In genomic region chr10:42591993-42592686, GRCm38 (mm10) we compare ENCODE assay signal across 8 mouse cellular contexts. TPM values are rescaled to one million over a fixed set of nuclear protein-coding genes. Genes with fewer than 3 reads are reported as not detected.
DNase-seq lines count a peak whose midpoint lies in the region; ATAC-seq lines count a peak whose summit lies in the region.

No protein-coding gene starts in this region.

- H3K4me1 ChIP-seq in lung, embryonic 15.5 days, result peaks cover 12% of the 10 kb centered on the region
- peaks cover 65% of the 10 kb centered on the region for H3K4me1 ChIP-seq in forebrain, embryonic 13.5 days
- H3K4me1 ChIP-seq in liver, embryonic 13.5 days (replicated peaks), result peaks cover 14% of the 10 kb centered on the region
- peaks cover 13% of the 10 kb centered on the region; the same call in 1 of the 2 replicates for H3K4me1 ChIP-seq in stomach, embryonic 15.5 days

- no peaks in the 10 kb centered on the region for H3K36me3 ChIP-seq in lung, embryonic 15.5 days
- no peaks in the 10 kb centered on the region for H3K36me3 ChIP-seq in forebrain, embryonic 13.5 days (ENCODE audit: poor library complexity, severe bottlenecking)
- no peaks in the 10 kb centered on the region for H3K36me3 ChIP-seq in liver, embryonic 13.5 days
- H3K36me3 ChIP-seq in stomach, embryonic 15.5 days, result no peaks in the 10 kb centered on the region

- no peaks in the 10 kb centered on the region for H3K9me3 ChIP-seq in lung, embryonic 15.5 days
- H3K9me3 ChIP-seq in forebrain, embryonic 13.5 days (replicated peaks), result no peaks in the 10 kb centered on the region
- no peaks in the 10 kb centered on the region for H3K9me3 ChIP-seq in liver, embryonic 13.5 days (replicated peaks)
- no peaks in the 10 kb centered on the region for H3K9me3 ChIP-seq in stomach, embryonic 15.5 days

- ATAC-seq in lung, embryonic 15.5 days (ENCODE audit: borderline replicate concordance, extremely low read depth, low FRiP score, low TSS enrichment), result no peak
- ATAC-seq in forebrain, embryonic 13.5 days, result peak; percentile 31
- no peak for ATAC-seq in liver, embryonic 13.5 days (ENCODE audit: low read depth)
- no peak for ATAC-seq in stomach, embryonic 15.5 days (ENCODE audit: insufficient read depth, low FRiP score, low read depth)

- H3K27me3 ChIP-seq in lung, embryonic 15.5 days, result peaks cover 96% of the 10 kb centered on the region
- H3K27me3 ChIP-seq in forebrain, embryonic 13.5 days, result peaks cover 22% of the 10 kb centered on the region; the same call in 1 of the 2 replicates
- peaks cover 100% of the 10 kb centered on the region for H3K27me3 ChIP-seq in liver, embryonic 13.5 days
- H3K27me3 ChIP-seq in stomach, embryonic 15.5 days (replicated peaks), result peaks cover 83% of the 10 kb centered on the region

- DNase-seq in lung, adult 18-20 months, result no peak
- DNase-seq in liver, embryonic 13.5 days, result no peak
- no peak for DNase-seq in layer of hippocampus, adult 8-10 months (ENCODE audit: low spot score in 2 of 2)
- DNase-seq in cerebellum, postnatal 14 days, result no peak
- no peak for DNase-seq in cerebellum, adult 11-12 months

- WGBS in lung, embryonic 15.5 days, result under 1% methylated on average over 25 of the region's 25 CpGs
- 2% methylated on average over 25 of the region's 25 CpGs for WGBS in forebrain, embryonic 13.5 days
- WGBS in liver, embryonic 13.5 days (ENCODE audit: insufficient replicate concordance), result 3% methylated on average over 25 of the region's 25 CpGs
- 2% methylated on average over 25 of the region's 25 CpGs for WGBS in stomach, embryonic 15.5 days

- no peak overlapping the region for H3K27ac ChIP-seq in lung, embryonic 15.5 days
- peak overlapping the region; percentile 57 for H3K27ac ChIP-seq in forebrain, embryonic 13.5 days
- no peak overlapping the region for H3K27ac ChIP-seq in liver, embryonic 13.5 days
- H3K27ac ChIP-seq in stomach, embryonic 15.5 days, result no peak overlapping the region

- H3K9ac ChIP-seq in lung, embryonic 15.5 days, result no peak overlapping the region
- H3K9ac ChIP-seq in forebrain, embryonic 13.5 days, result peak overlapping the region; percentile 69
- no peak overlapping the region for H3K9ac ChIP-seq in liver, embryonic 13.5 days
- no peak overlapping the region for H3K9ac ChIP-seq in stomach, embryonic 15.5 days

- peak overlapping the region; percentile 51 for H3K4me2 ChIP-seq in lung, embryonic 15.5 days
- peak overlapping the region; percentile 80 for H3K4me2 ChIP-seq in forebrain, embryonic 13.5 days
- H3K4me2 ChIP-seq in liver, embryonic 13.5 days, result peak overlapping the region; percentile 45
- H3K4me2 ChIP-seq in stomach, embryonic 15.5 days, result peak overlapping the region; percentile 53

- H3K4me3 ChIP-seq in lung, embryonic 15.5 days, result peak overlapping the region; percentile 22
- peak overlapping the region; percentile 46 for H3K4me3 ChIP-seq in forebrain, embryonic 13.5 days
- H3K4me3 ChIP-seq in liver, embryonic 13.5 days (replicated peaks), result peak overlapping the region; percentile 37
- peak overlapping the region; percentile 32 for H3K4me3 ChIP-seq in stomach, embryonic 15.5 days (replicated peaks)

RNA-seq across cellular contexts. Expression of gene Ostm1, which starts 8.5 kb away (rescaled TPM):
- 12.4 and 13.8 TPM in 2 replicates for polyA plus RNA-seq in lung, embryonic 15.5 days (2015; fragmentation: Nextera tagmentation; extraction: Ambion mirVana)
- 57.1 and 63.2 TPM in 2 replicates for polyA plus RNA-seq in forebrain, embryonic 13.5 days (2015; fragmentation: Nextera tagmentation; extraction: Ambion mirVana)
- 15.6 and 18.4 TPM in 2 replicates for polyA plus RNA-seq in liver, embryonic 13.5 days (2015; fragmentation: Nextera tagmentation; extraction: Ambion mirVana)
- 13.0 and 13.2 TPM in 2 replicates for polyA plus RNA-seq in stomach, embryonic 15.5 days (2015; fragmentation: Nextera tagmentation; extraction: Ambion mirVana)
- total RNA-seq in layer of hippocampus, adult 8-10 months (2022), result 10 to 100 TPM; 53.4 to 60.1 (median 55.3) TPM

RNA-seq across cellular contexts. Expression of gene Nr2e1, which starts 8.7 kb away (rescaled TPM):
- not detected in 2 replicates for polyA plus RNA-seq in lung, embryonic 15.5 days (2015; fragmentation: Nextera tagmentation; extraction: Ambion mirVana)
- 71.0 and 77.0 TPM in 2 replicates for polyA plus RNA-seq in forebrain, embryonic 13.5 days (2015; fragmentation: Nextera tagmentation; extraction: Ambion mirVana)
- not detected in 2 replicates for polyA plus RNA-seq in liver, embryonic 13.5 days (2015; fragmentation: Nextera tagmentation; extraction: Ambion mirVana)
- 0.14 TPM in 1 of 2 replicates, not detected in the other for polyA plus RNA-seq in stomach, embryonic 15.5 days (2015; fragmentation: Nextera tagmentation; extraction: Ambion mirVana)
- 10 to 100 TPM; 14.7 to 17.3 (median 16.0) TPM for total RNA-seq in layer of hippocampus, adult 8-10 months (2022)

Comparison
In these comparisons a context has a peak if more than half of its experiments do, and no peak if none do; other contexts are left out.
1. RNA of gene Nr2e1, which starts 8.7 kb away (polyA plus RNA-seq): 71.0 to 77.0 TPM in forebrain, embryonic 13.5 days; 0.14 TPM in stomach, embryonic 15.5 days, not detected in lung, embryonic 15.5 days and not detected in liver, embryonic 13.5 days; every median in the first group is over 10 times any median in the second.
2. Peak in every context shown above with its lines, with median percentiles within 50 percentile points of each other: H3K4me2 ChIP-seq and H3K4me3 ChIP-seq.